Mouse (Mus musculus) bone marrow, adult 2 months (tissue): Measurements from ENCODE around the gene Itgae. TPM values are rescaled to one million over a fixed set of nuclear protein-coding genes. Genes with fewer than 3 reads are reported as not detected.

Source experiments
- H3K27ac ChIP-seq: fragments of 200-500 bp; 2 replicates; pipeline ENCODE4 v1.5.1; 2012; ENCODE audit warnings: low read depth, mild to moderate bottlenecking, control low read depth, inconsistent platforms, low read length; ENCODE audit not compliant: control insufficient read depth, poor library complexity, insufficient read depth
- H3K4me1 ChIP-seq: fragments of 200-500 bp; 2 replicates; pipeline ENCODE4 v1.6.1; 2011; ENCODE audit warnings: low read length; ENCODE audit not compliant: control insufficient read depth, insufficient read depth
- H3K4me3 ChIP-seq: fragments of 200-500 bp; replicated peaks from 2 replicates; pipeline ENCODE3; 2011; ENCODE audit warnings: mild to moderate bottlenecking, low read depth, low read length, control low read depth; ENCODE audit not compliant: control insufficient read depth
- CTCF ChIP-seq: fragments of 200-500 bp; IDR thresholded peaks from 2 replicates; pipeline ENCODE4 v1.5.1; 2011; ENCODE audit warnings: low read length, control low read depth; ENCODE audit not compliant: control insufficient read depth, insufficient read depth
- POLR2A ChIP-seq: fragments of 200-500 bp; IDR thresholded peaks from 2 replicates; pipeline ENCODE4 v1.6.1; 2011; ENCODE audit warnings: low read depth, mild to moderate bottlenecking, control low read depth, low read length, borderline replicate concordance; ENCODE audit not compliant: control insufficient read depth
- WGBS: fragments of 180-500 bp; shearing (Covaris S2); methylation state at CpG from one replicate; pipeline ENCODE4 v1.1.7; 2018; 5-methylcytosine and 5-hydroxymethylcytosine counted together
- polyA plus RNA-seq: library from polyadenylated mRNA; stranded (reverse); fragments of >200 nt; gene quantifications from 2 replicates; pipeline ENCODE4 v1.2.4, GENCODE M21; 2011; ENCODE audit warnings: low replicate concordance; ENCODE audit not compliant: missing spikeins, insufficient read depth, insufficient read length

The Itgae gene
- polyA plus RNA-seq, 1 experiment = 1.2 TPM

DNA sequence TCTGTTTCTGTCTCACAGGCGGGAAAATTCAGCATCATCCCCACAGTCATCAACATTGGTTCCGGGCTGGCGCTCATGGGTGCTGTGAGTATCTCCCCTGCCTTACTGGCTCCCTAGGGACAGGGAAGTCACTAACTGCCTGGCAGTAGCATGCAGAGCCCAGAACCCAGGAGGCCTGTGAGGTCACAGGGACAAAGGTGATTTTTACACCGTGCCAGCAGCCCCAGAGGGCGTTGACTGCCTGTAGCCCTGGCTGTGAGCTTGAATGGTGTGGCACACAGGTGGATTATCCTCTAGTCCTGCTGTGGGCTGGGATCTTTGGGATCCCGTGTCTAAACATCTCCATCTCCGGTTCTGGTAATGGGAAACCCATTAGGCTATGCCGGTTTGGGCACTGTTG lies 77.7 kb downstream of the Itgae start:
- WGBS = 83% methylated on average over 8 of the region's 8 CpGs
- no peaks in the 10 kb centered on the region for H3K4me1 ChIP-seq
- no peak overlapping the region for H3K27ac ChIP-seq
- TF ChIP-seq CTCF = no peak
- TF ChIP-seq POLR2A = no peak
- no peak overlapping the region for H3K4me3 ChIP-seq

DNA sequence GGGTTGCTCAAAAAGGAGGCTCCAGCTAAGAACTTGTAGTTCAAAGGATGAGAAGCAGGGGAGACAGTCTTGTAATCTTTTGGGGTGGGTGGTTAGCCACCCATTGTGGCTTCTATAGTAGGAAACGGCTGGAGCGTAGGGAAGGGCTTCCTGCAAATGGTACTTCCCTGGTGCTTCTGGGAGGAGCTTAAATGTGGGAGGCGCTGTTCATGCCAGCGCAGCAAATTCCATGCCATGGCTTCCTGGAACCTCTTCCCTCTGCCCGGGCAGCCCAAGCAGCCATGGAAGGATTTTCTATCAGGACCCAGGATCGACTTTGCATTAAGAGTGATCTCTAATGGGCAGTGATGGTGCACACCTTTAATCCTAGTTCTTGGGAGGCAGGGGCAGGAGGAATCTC lies 78.2 kb downstream of the Itgae start:
- Histone ChIP-seq H3K4me1 (no peaks in the 10 kb centered on the region), H3K4me3 (no peak overlapping the region), H3K27ac (no peak overlapping the region)
- 86% methylated on average over 6 of the region's 6 CpGs for WGBS
- no peak for TF ChIP-seq POLR2A
- no peak for TF ChIP-seq CTCF

DNA sequence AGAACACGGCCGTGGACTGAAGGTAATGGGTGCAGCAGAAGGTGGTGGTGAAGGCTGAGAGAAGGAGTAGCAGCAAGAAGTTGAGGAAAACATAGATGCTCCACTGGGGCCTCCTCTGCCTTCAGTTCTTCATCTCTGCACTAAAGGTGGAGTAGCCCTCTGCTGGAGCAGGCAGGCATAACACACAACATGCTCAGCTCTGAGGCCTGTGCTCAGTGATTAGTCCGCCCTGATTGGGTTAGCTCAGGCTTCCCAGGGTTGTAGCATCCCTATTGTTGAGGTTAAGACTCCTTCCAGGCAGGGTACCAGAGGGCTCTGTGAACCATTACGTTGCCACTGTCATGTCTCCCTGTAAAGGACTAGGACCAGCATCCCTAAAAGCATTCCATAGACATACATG lies 78.8 kb downstream of the Itgae start:
- no peak overlapping the region for H3K27ac ChIP-seq
- 45% methylated on average over 4 of the region's 4 CpGs for whole genome bisulfite sequencing
- TF ChIP-seq CTCF (peak; percentile 51), POLR2A (no peak)
- H3K4me1 ChIP-seq = no peaks in the 10 kb centered on the region
- H3K4me3 ChIP-seq = no peak overlapping the region

DNA sequence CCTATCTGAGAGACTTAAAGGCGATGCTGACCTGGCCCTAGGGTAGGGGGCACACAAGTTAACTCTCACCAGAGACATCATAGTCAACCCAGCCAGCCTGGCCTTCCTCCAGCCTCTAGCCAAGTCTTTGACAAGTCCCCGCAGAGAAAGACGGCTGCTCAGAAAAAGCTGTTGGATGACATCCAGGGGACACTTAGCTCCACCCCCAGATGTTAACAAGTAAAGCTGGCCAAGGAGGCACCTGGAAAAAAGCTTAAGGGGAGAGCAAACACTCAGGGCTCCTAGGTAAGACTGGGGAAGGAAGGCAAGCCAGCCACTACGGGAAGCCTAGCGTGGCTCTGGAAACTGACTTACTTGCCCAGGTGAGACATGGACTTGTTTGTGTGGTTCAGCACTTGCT lies 81.8 kb downstream of the Itgae start:
- TF ChIP-seq CTCF (no peak), POLR2A (no peak)
- 62% methylated on average over 5 of the region's 5 CpGs for WGBS
- no peak overlapping the region for H3K27ac ChIP-seq

GRCm38 (mm10) chr11:73175612-73176011 lies 85.2 kb downstream of the Itgae start:
- no peak for TF ChIP-seq CTCF
- TF ChIP-seq POLR2A = no peak
- Histone ChIP-seq H3K27ac (no peak overlapping the region), H3K4me3 (peak overlapping the region; percentile 30), H3K4me1 (no peaks in the 10 kb centered on the region; the same call in 1 of the 2 replicates)
- WGBS = 33% methylated on average over 8 of the region's 8 CpGs

More for the DNA sequence above, 81.8 kb downstream of the Itgae start:
- Histone ChIP-seq H3K4me1 (no peaks in the 10 kb centered on the region; the same call in 1 of the 2 replicates), H3K4me3 (no peak overlapping the region)

DNA sequence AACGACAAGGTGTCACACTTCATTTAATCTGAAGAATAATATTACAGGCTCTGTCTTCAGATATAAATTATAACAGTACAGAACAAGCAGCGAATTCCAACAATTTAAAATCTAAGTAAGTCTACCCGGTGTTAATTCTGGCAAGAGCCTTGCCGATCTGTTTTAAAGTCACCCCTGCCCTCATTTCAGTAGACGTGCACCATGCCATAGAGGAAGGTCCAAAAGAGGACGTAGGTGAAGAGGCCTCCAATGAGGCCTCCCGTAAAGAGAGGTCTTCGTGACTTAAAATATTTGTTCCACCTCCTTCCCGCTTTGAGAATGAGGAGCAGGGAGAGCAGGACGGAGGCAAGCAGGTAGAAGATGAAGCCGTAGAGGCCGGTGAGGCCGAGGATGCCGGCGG lies 85.8 kb downstream of the Itgae start:
- WGBS = under 1% methylated on average over 15 of the region's 15 CpGs
- no peak for TF ChIP-seq CTCF
- no peak for TF ChIP-seq POLR2A
- H3K27ac ChIP-seq = peak overlapping the region; percentile 62
- no peaks in the 10 kb centered on the region; the same call in 1 of the 2 replicates for H3K4me1 ChIP-seq
- H3K4me3 ChIP-seq = peak overlapping the region; percentile 92

- Histone ChIP-seq H3K4me3 (peak within 1 kb of the TSS; percentile 92), H3K4me1 (no peaks in the 10 kb centered on the region; the same call in 1 of the 2 replicates), H3K27ac (peak within 1 kb of the TSS; percentile 62)
- no peak for TF ChIP-seq CTCF
- TF ChIP-seq POLR2A = peak; percentile 54; the same call in 1 of the 2 replicates
- under 1% methylated on average over 81 of the region's 81 CpGs for WGBS
Observed at GRCm38 (mm10) chr11:73176608-73177508, 86.5 kb downstream of the Itgae start, which contains the start of the genes Emc6 and Tax1bp3. TSS of gene Emc6 (minus strand) at chr11:73177037. TSS of gene Tax1bp3 (plus strand) at chr11:73177083.

GRCm38 (mm10) chr11:73177509-73177875 lies 87.1 kb downstream of the Itgae start:
- Histone ChIP-seq H3K4me3 (peak overlapping the region; percentile 79), H3K27ac (peak overlapping the region; percentile 44), H3K4me1 (no peaks in the 10 kb centered on the region; the same call in 1 of the 2 replicates)
- WGBS = under 1% methylated on average over 28 of the region's 28 CpGs
- TF ChIP-seq POLR2A (no peak), CTCF (no peak)

GRCm38 (mm10) chr11:73177895-73178294 lies 87.5 kb downstream of the Itgae start:
- Histone ChIP-seq H3K4me3 (peak overlapping the region; percentile 79), H3K27ac (no peak overlapping the region), H3K4me1 (no peaks in the 10 kb centered on the region; the same call in 1 of the 2 replicates)
- TF ChIP-seq POLR2A (no peak), CTCF (no peak)
- WGBS = 31% methylated on average over 2 of the region's 2 CpGs
